Mouse (Mus musculus): ENCODE data around the gene Gm10320.

GRCm38 (mm10) chr13:98516985-98517384, 25.2 kb upstream of the Gm10320 start:
- no peak for TF ChIP-seq CTCF (conservative IDR thresholded peaks at IDR 0.05; ENCODE audit: insufficient read depth, insufficient read length, low read depth, low read length)
- no peak for TF ChIP-seq POLR2A (IDR thresholded peaks at IDR 0.05; ENCODE audit: low read depth, low read length)
